Mouse (Mus musculus): ENCODE measurements at regions not wholly inside any gene's neighbourhood (a gene's known extent, or its start where the extent isn't known, plus 50 kb on each side); places are given as distances from the start of the nearest gene placed in this dataset.

DNA sequence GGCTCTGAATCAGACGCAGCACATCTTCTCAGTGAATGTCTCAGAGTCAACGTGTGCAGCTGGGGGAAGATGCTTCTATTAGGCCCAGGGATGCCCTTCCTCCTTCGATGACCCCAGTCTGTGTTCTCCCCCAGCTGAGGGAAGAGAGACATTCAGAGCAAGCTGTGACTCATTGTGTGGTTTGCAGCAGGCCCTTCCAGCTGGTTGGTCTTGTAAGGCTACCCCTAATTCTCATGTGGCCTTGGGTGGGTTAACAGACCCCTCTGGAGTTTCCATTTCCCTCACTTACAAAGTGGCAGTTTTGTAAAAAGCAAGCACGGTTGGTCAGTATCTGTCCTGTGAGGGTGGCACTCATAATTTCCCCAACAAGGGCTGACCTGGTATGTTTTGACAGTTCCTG lies 127.8 kb upstream of the Zfp217 start:
- TF ChIP-seq CTCF (IDR thresholded peaks at IDR 0.05; ENCODE audit: low read depth, low read length) (no peak), POLR2A (IDR thresholded peaks at IDR 0.05; ENCODE audit: borderline replicate concordance, low read depth, low read length) (no peak)

All from bone marrow macrophage, adult 2 months (primary cell).